Mouse (Mus musculus): ENCODE measurements at regions not wholly inside any gene's neighbourhood (a gene's known extent, or its start where the extent isn't known, plus 50 kb on each side); places are given as distances from the start of the nearest gene placed in this dataset.

GRCm38 (mm10) chr1:191486766-191487165 lies 83.7 kb upstream of the Ppp2r5a start:
- DNase-seq = no peak

- DNase-seq = no peak
Measured at GRCm38 (mm10) chr1:191484726-191485425, 81.8 kb upstream of the Ppp2r5a start.

GRCm38 (mm10) chr1:191479906-191480379 lies 76.9 kb upstream of the Ppp2r5a start:
- DNase-seq = peak; percentile 28

- no peak for DNase-seq
Measured at GRCm38 (mm10) chr1:191472551-191472950, 69.5 kb upstream of the Ppp2r5a start.

GRCm38 (mm10) chr1:191471489-191471888 lies 68.4 kb upstream of the Ppp2r5a start:
- no peak for DNase-seq

GRCm38 (mm10) chr1:191470190-191470985 lies 67.3 kb upstream of the Ppp2r5a start:
- DNase-seq = peak; percentile 38

- peak; percentile 35 for DNase-seq
Measured at GRCm38 (mm10) chr1:191468837-191469529, 65.9 kb upstream of the Ppp2r5a start.

GRCm38 (mm10) chr1:191466261-191466660 lies 63.2 kb upstream of the Ppp2r5a start:
- DNase-seq = no peak

- no peak for DNase-seq
Measured at GRCm38 (mm10) chr1:191465723-191466122, 62.7 kb upstream of the Ppp2r5a start.

- no peak for DNase-seq
Measured at GRCm38 (mm10) chr1:191465170-191465569, 62.1 kb upstream of the Ppp2r5a start.

- peak; percentile 40 for DNase-seq
Measured at GRCm38 (mm10) chr1:191461811-191462491, 58.9 kb upstream of the Ppp2r5a start.

- DNase-seq = no peak
Measured at GRCm38 (mm10) chr1:191459066-191459465, 56.0 kb upstream of the Ppp2r5a start.

- no peak for DNase-seq
Measured at GRCm38 (mm10) chr1:191458292-191458691, 55.2 kb upstream of the Ppp2r5a start.

- DNase-seq = no peak
Measured at GRCm38 (mm10) chr1:191457103-191457502, 54.0 kb upstream of the Ppp2r5a start.

- no peak for DNase-seq
Measured at GRCm38 (mm10) chr1:191454604-191455003, 51.5 kb upstream of the Ppp2r5a start.

GRCm38 (mm10) chr1:191453589-191453988 lies 50.5 kb upstream of the Ppp2r5a start:
- DNase-seq = peak; percentile 58
